Mouse (Mus musculus): ENCODE results near the gene Fjx1. TPM values are rescaled to one million over a fixed set of nuclear protein-coding genes. Genes with fewer than 3 reads are reported as not detected.

Fjx1 gene
- polyA plus RNA-seq, 1 experiment from 2014 or later, result 12.2 TPM

DNA sequence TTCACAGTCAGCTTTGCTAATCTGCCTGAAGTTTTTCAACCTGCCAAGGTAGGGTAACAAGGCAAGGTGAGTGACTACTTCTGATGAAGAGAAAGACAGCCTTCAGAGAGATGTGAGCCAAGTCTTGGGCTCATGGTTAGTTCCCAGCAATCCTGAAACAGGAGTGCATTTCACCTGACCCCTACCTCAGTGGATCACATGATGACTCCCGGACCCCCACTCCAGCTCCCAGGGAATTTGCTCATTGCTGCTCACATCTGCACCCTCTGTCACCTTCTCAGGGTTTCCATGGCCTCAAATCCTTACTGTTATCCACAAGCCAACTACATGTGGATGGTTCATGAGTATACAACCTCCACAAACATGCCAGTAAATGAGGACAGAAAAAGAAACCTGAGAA lies 9.2 kb upstream of the Fjx1 start:
- 91% methylated on average over 1 of the region's 1 CpGs for WGBS
- DNase-seq (ENCODE audit: low spot score) (no peak), ATAC-seq (replicated peaks; ENCODE audit: insufficient number of reproducible peaks, low FRiP score, low TSS enrichment, low read depth) (no peak)
- Histone ChIP-seq H3K27ac (replicated peaks; ENCODE audit: low read depth, low read length) (no peak overlapping the region), H3K9ac (replicated peaks; ENCODE audit: low read length) (no peak overlapping the region), H3K27me3 (ENCODE audit: control insufficient read depth, insufficient read depth, low read length) (no peaks in the 10 kb centered on the region), H3K4me2 (ENCODE audit: low read depth, low read length) (no peak overlapping the region), H3K9me3 (replicated peaks; ENCODE audit: control insufficient read depth, low read length) (no peaks in the 10 kb centered on the region), H3K4me3 (ENCODE audit: low read depth, low read length) (no peak overlapping the region), H3K36me3 (replicated peaks; ENCODE audit: control insufficient read depth, insufficient read depth, low read depth, low read length) (no peaks in the 10 kb centered on the region), H3K4me1 (ENCODE audit: control insufficient read depth, insufficient read depth, low read length) (no peaks in the 10 kb centered on the region)

DNA sequence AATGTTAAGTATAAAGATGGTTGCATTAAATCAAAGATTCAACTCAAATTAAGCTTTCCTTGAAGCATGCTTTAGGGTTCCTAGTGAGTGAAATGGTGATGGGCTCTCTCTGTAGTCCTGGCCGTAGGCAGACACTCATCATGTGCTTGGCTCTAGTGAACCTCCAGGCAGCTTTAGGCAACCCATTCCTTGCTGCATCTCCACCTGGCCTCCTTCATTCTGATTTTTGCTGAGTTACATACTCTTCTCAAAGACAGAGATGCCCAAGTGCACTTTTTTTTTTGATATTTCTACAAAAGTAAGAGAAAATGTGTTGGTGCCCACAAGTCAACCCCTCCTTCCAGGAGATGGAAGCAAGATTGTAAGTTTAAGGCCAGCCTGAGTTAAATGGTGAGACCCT lies 2.8 kb upstream of the Fjx1 start:
- H3K27me3 ChIP-seq (ENCODE audit: control insufficient read depth, insufficient read depth, low read length), result no peaks in the 10 kb centered on the region
- H3K36me3 ChIP-seq (replicated peaks; ENCODE audit: control insufficient read depth, insufficient read depth, low read depth, low read length), result no peaks in the 10 kb centered on the region
- H3K9me3 ChIP-seq (replicated peaks; ENCODE audit: control insufficient read depth, low read length), result no peaks in the 10 kb centered on the region
- no peak overlapping the region for H3K4me2 ChIP-seq (ENCODE audit: low read depth, low read length)
- no peak for ATAC-seq (replicated peaks; ENCODE audit: insufficient number of reproducible peaks, low FRiP score, low TSS enrichment, low read depth)
- no peak overlapping the region for H3K27ac ChIP-seq (replicated peaks; ENCODE audit: low read depth, low read length)
- DNase-seq (ENCODE audit: low spot score), result no peak
- H3K4me1 ChIP-seq (ENCODE audit: control insufficient read depth, insufficient read depth, low read length), result no peaks in the 10 kb centered on the region; the same call in 1 of the 2 replicates
- H3K4me3 ChIP-seq (ENCODE audit: low read depth, low read length), result no peak overlapping the region
- no peak overlapping the region for H3K9ac ChIP-seq (replicated peaks; ENCODE audit: low read length)
- WGBS, result 88% methylated on average over 1 of the region's 1 CpGs

DNA sequence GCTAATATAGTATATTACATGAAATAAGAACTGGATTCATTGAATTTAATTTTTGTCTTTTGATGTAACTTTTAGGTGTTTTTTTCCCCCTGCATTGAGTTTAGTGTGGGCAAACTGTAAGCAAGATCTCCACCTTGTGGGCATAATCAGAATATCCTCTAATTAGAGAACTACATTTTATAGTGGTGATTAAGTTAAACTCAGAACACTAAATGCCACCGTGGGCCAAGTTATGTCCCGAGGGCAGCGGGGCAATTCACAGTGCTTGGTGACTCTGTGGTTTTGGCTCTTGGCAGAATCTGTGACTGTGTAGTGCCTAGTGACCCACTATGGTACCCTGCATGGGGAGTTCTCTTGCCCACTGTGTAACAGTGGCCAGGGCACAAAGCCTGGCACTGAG lies 1.1 kb upstream of the Fjx1 start:
- H3K4me1 ChIP-seq (ENCODE audit: control insufficient read depth, insufficient read depth, low read length), result no peaks in the 10 kb centered on the region; the same call in 1 of the 2 replicates
- no peak overlapping the region for H3K4me2 ChIP-seq (ENCODE audit: low read depth, low read length)
- 47% methylated on average over 3 of the region's 3 CpGs for WGBS
- H3K9ac ChIP-seq (replicated peaks; ENCODE audit: low read length), result no peak overlapping the region
- no peaks in the 10 kb centered on the region for H3K9me3 ChIP-seq (replicated peaks; ENCODE audit: control insufficient read depth, low read length)
- H3K27me3 ChIP-seq (ENCODE audit: control insufficient read depth, insufficient read depth, low read length), result no peaks in the 10 kb centered on the region
- no peak overlapping the region for H3K27ac ChIP-seq (replicated peaks; ENCODE audit: low read depth, low read length)
- H3K36me3 ChIP-seq (replicated peaks; ENCODE audit: control insufficient read depth, insufficient read depth, low read depth, low read length), result no peaks in the 10 kb centered on the region
- no peak overlapping the region for H3K4me3 ChIP-seq (ENCODE audit: low read depth, low read length)
- DNase-seq (ENCODE audit: low spot score) (peak; percentile 67), ATAC-seq (replicated peaks; ENCODE audit: insufficient number of reproducible peaks, low FRiP score, low TSS enrichment, low read depth) (no peak)

DNA sequence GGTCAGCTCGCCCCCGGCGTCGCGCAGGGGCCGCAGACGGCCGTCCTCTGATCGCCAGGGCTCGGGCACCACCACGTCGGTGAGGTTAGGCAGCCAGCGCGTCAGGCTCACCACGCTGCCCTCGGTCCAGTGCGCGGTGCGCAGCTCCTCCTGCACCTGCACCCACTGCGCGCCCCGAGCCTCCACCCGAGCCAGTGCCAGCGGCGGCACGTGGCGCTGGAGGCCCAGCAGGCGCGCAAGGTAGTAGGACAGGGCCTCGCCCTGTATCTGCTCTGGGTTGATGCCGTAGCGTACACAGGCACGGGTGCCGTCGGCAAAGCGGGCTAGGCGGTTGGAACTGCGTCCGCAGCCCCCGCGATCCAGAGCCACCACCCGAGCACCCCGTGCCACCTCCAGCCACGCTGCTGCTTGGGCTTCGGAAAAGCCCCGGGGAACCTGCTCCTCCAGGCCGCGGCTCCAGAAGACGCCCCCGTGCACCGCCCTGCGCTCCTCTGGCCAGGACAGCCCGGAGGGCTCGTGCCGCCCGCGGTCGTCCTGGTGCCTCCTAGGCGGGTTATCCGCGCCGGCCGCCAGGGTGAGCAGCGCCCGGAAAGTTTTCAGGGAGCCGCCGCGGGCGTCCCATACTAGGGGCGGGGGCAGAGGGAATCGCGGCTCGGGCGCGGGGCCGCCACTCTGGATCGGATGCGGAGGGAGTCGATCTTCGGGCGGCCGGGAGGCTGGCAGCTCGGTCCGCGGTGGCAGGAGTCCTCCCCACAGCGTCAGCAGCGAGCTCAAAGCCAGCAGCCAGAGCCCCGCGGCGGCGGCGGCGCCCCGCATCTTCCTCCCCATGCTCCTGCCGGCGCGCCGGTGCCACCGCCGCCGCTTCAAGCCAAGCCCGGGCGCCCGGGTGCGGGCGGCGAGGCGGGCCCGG lies 1.3 kb downstream of the Fjx1 start:
- peak overlapping the region; percentile 91 for H3K27ac ChIP-seq (replicated peaks; ENCODE audit: low read depth, low read length)
- DNase-seq (ENCODE audit: low spot score) (peak; percentile 58), ATAC-seq (replicated peaks; ENCODE audit: insufficient number of reproducible peaks, low FRiP score, low TSS enrichment, low read depth) (peak; percentile 64)
- H3K4me1 ChIP-seq (ENCODE audit: control insufficient read depth, insufficient read depth, low read length), result no peaks in the 10 kb centered on the region; the same call in 1 of the 2 replicates
- H3K36me3 ChIP-seq (replicated peaks; ENCODE audit: control insufficient read depth, insufficient read depth, low read depth, low read length), result no peaks in the 10 kb centered on the region
- peak overlapping the region; percentile 96 for H3K4me2 ChIP-seq (ENCODE audit: low read depth, low read length)
- H3K9me3 ChIP-seq (replicated peaks; ENCODE audit: control insufficient read depth, low read length), result no peaks in the 10 kb centered on the region
- H3K4me3 ChIP-seq (ENCODE audit: low read depth, low read length), result peak overlapping the region; percentile 56
- no peaks in the 10 kb centered on the region for H3K27me3 ChIP-seq (ENCODE audit: control insufficient read depth, insufficient read depth, low read length)
- H3K9ac ChIP-seq (replicated peaks; ENCODE audit: low read length), result peak overlapping the region; percentile 82
- under 1% methylated on average over 81 of the region's 109 CpGs for WGBS

DNA sequence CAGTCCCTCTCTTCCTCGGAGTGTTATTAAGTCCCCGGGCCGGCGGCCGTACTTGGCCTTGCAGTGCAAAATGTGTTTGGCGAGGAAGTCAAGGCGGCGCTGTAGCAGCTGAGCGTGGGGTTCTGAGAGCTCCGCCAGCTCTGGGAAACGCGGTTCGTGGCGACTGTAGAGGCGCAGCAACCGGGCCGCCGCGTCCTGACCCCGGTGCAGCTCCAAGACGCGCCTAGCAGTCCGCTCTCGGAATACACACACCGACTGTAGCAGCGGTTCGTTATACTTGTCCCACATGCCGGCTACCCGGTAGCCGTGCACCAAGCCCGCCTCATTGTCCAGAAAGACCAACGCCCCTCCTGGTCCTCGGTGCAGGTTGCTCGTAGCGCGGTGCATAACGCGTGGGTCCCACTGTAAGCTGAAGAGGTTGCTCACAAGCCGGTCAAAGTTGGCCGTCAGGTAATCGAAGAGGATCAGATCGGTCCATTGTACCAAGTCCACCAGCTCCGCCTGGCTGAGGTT lies 2.0 kb downstream of the Fjx1 start:
- Histone ChIP-seq H3K4me1 (ENCODE audit: control insufficient read depth, insufficient read depth, low read length) (no peaks in the 10 kb centered on the region; the same call in 1 of the 2 replicates), H3K9me3 (replicated peaks; ENCODE audit: control insufficient read depth, low read length) (no peaks in the 10 kb centered on the region), H3K36me3 (replicated peaks; ENCODE audit: control insufficient read depth, insufficient read depth, low read depth, low read length) (no peaks in the 10 kb centered on the region), H3K9ac (replicated peaks; ENCODE audit: low read length) (peak overlapping the region; percentile 82), H3K4me3 (ENCODE audit: low read depth, low read length) (peak overlapping the region; percentile 56), H3K27me3 (ENCODE audit: control insufficient read depth, insufficient read depth, low read length) (no peaks in the 10 kb centered on the region), H3K4me2 (ENCODE audit: low read depth, low read length) (peak overlapping the region; percentile 96), H3K27ac (replicated peaks; ENCODE audit: low read depth, low read length) (peak overlapping the region; percentile 17)
- ATAC-seq (replicated peaks; ENCODE audit: insufficient number of reproducible peaks, low FRiP score, low TSS enrichment, low read depth) (peak; percentile 8; the same call in 1 of the 2 replicates), DNase-seq (ENCODE audit: low spot score) (peak; percentile 74)
- under 1% methylated on average over 43 of the region's 43 CpGs for WGBS

DNA sequence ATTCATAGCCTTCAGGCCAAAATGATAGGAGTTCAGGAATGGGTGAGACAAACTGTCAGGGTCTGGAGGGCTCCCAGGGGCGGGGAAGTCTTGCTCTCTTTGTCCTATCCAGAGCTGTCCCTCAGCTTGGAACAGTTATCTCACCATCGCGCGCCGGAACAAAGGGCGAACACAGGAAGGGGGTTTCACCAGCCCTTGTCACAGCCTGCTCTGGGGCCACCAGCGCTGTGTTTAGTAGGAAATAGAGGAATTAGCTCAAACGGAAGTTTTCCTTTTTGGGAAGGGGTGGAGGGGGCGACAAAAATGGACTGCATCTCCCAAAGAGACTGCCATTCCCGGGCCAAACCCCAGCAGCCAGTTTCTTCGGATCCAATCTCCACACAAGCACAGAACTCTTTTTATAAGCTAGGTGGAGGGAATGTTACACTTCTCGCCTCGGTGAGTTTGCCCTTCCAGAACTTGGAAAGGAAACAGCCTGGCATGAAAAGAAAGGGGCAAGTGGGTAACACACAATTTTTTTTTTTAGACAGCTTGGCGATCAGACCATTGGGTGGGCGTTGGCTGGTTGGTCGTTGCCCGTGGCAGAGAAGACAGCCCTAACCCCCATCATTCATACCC lies 2.6 kb downstream of the Fjx1 start:
- no peaks in the 10 kb centered on the region for H3K9me3 ChIP-seq (replicated peaks; ENCODE audit: control insufficient read depth, low read length)
- H3K4me3 ChIP-seq (ENCODE audit: low read depth, low read length), result peak overlapping the region; percentile 56
- peak overlapping the region; percentile 17; the same call in 1 of the 2 replicates for H3K27ac ChIP-seq (replicated peaks; ENCODE audit: low read depth, low read length)
- no peaks in the 10 kb centered on the region for H3K36me3 ChIP-seq (replicated peaks; ENCODE audit: control insufficient read depth, insufficient read depth, low read depth, low read length)
- H3K9ac ChIP-seq (replicated peaks; ENCODE audit: low read length), result peak overlapping the region; percentile 82
- H3K27me3 ChIP-seq (ENCODE audit: control insufficient read depth, insufficient read depth, low read length), result no peaks in the 10 kb centered on the region
- peak overlapping the region; percentile 96 for H3K4me2 ChIP-seq (ENCODE audit: low read depth, low read length)
- ATAC-seq (replicated peaks; ENCODE audit: insufficient number of reproducible peaks, low FRiP score, low TSS enrichment, low read depth), result peak; percentile 34; the same call in 1 of the 2 replicates
- 1% methylated on average over 17 of the region's 17 CpGs for WGBS
- DNase-seq (ENCODE audit: low spot score), result peak; percentile 70
- no peaks in the 10 kb centered on the region; the same call in 1 of the 2 replicates for H3K4me1 ChIP-seq (ENCODE audit: control insufficient read depth, insufficient read depth, low read length)

DNA sequence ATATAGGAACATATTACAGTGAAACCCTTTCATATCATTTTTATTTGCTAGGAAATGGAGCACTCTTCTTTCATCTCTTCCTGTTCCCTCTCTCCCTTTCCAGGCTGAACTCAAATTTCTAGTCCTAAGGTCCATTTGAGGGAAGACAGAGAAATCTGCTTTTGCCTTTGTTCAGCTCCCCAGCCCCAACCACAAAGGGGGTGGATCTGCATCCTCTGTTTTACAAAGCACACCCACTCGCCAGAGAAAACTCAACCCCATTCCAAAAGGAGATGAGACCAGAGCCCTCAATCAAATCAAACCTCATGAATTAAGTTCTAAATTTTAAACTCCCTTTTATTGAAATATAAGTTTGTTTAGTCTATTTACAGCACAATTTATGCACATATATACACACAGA lies 3.2 kb downstream of the Fjx1 start:
- ATAC-seq (replicated peaks; ENCODE audit: insufficient number of reproducible peaks, low FRiP score, low TSS enrichment, low read depth) (no peak), DNase-seq (ENCODE audit: low spot score) (peak; percentile 9)
- H3K4me3 ChIP-seq (ENCODE audit: low read depth, low read length), result peak overlapping the region; percentile 7; the same call in 1 of the 2 replicates
- H3K4me1 ChIP-seq (ENCODE audit: control insufficient read depth, insufficient read depth, low read length), result no peaks in the 10 kb centered on the region; the same call in 1 of the 2 replicates
- H3K9ac ChIP-seq (replicated peaks; ENCODE audit: low read length), result no peak overlapping the region
- WGBS, result 16% methylated on average over 1 of the region's 1 CpGs
- H3K9me3 ChIP-seq (replicated peaks; ENCODE audit: control insufficient read depth, low read length), result no peaks in the 10 kb centered on the region
- H3K27me3 ChIP-seq (ENCODE audit: control insufficient read depth, insufficient read depth, low read length), result no peaks in the 10 kb centered on the region
- peak overlapping the region; percentile 14; the same call in 1 of the 2 replicates for H3K4me2 ChIP-seq (ENCODE audit: low read depth, low read length)
- H3K36me3 ChIP-seq (replicated peaks; ENCODE audit: control insufficient read depth, insufficient read depth, low read depth, low read length), result no peaks in the 10 kb centered on the region
- H3K27ac ChIP-seq (replicated peaks; ENCODE audit: low read depth, low read length), result no peak overlapping the region
